Mouse (Mus musculus): Measurements from ENCODE around the gene Gm14443. TPM values are rescaled to one million over a fixed set of nuclear protein-coding genes. Genes with fewer than 3 reads are reported as not detected.

Gm14443 gene
- 3.1 TPM for polyA plus RNA-seq (2014; fragmentation: Illumina TruSeq; extraction: RNeasy Lipid Tissue Mini Kit (QIAGEN cat#74804))

DNA sequence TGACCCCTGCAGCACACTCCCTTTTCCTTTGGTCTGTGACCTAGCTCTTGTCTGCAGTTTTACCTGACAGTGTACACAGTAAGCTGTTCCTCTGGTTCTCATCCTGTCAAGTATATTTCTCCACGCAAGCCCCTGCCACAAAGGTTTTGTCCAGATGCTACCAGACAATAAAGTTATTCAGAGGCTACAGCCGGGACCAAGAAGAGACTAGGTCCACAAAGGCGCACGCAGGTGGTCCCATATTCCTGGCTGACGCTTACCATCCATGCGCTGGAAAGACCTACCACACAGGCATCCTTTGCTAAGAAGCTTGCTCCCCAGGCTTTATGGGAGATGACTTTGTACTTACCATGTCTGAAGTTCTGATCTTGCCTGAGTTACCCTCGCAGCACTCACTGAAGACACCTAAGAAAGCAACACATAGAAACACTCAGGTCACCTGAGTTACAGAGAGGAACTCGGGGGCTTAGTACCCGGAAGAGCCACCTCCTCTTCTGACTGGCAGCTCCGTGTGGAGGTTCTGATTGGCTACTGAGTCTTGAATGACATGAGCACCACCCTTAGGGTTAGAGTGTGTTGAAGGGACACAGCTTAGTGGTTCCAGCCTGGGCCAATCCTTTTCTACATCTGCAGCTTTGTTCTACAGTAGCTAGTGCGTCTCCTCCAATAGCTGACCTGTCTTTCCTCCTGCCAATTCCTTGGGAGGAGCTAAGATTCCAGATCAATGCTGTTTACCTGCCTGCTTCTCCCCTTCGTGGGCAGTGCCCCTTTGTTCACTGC lies at the start of gene Gm14443:
TSS of gene Gm14443 (minus strand) at position 471 of the 780 bp plus-strand sequence.

DNA sequence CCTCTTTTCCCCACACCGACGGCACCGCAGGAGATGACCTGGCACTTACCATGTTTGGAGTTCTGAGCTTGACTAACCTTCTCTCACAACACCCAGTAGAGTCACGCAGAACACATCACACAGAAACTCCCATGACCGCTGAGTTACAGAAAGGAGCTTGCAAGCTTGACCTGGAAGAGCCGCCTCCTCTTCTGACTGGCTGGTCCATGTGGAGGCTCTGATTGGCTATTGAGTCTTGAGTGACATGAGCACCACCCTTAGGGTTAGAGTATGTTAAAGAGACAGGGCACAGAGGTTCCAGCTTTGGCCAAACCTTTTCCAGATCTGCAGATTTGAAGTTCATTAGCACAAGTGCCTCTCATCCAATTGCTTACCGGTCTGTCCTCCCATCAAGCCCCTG lies 31.1 kb upstream of the Gm14443 start, which contains the start of gene Gm14391:
TSS of gene Gm14391 (minus strand) at position 186 of the 400 bp plus-strand sequence.

DNA sequence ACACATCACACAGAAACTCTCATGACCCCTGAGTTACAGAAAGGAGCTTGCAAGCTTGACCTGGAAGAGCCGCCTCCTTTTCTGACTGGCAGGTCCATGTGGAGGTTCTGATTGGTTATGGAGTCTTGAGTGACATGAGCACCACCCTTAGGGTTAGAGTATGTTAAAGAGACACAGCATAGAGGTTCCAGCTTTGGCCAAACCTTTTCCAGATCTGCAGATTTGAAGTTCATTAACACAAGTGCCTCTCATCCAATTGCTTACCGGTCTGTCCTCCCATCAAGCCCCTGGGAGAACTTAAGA lies 33.7 kb downstream of the Gm14443 start, which contains the start of gene Gm14399:
TSS of gene Gm14399 (minus strand) at position 20 of the 303 bp plus-strand sequence.

Other genes starting within 250 kb of the Gm14443 start
- 0.97 TPM for gene Gm14444, start 165.6 kb downstream of the Gm14443 start, polyA plus RNA-seq (2014; fragmentation: Illumina TruSeq; extraction: RNeasy Lipid Tissue Mini Kit (QIAGEN cat#74804))
- gene Gm14393, start 108.1 kb downstream of the Gm14443 start, polyA plus RNA-seq (2014; fragmentation: Illumina TruSeq; extraction: RNeasy Lipid Tissue Mini Kit (QIAGEN cat#74804)), result 2.9 TPM
- gene Gm14399, start 33.9 kb downstream of the Gm14443 start, polyA plus RNA-seq (2014; fragmentation: Illumina TruSeq; extraction: RNeasy Lipid Tissue Mini Kit (QIAGEN cat#74804)), result 63.9 TPM
- 47.6 TPM for gene Gm14391, start 31.0 kb upstream of the Gm14443 start, polyA plus RNA-seq (2014; fragmentation: Illumina TruSeq; extraction: RNeasy Lipid Tissue Mini Kit (QIAGEN cat#74804))
- gene Gm14440, start 99.3 kb upstream of the Gm14443 start, polyA plus RNA-seq (2014; fragmentation: Illumina TruSeq; extraction: RNeasy Lipid Tissue Mini Kit (QIAGEN cat#74804)), result 64.1 TPM
- 103 TPM for gene Gm4631, start 162.3 kb upstream of the Gm14443 start, polyA plus RNA-seq (2014; fragmentation: Illumina TruSeq; extraction: RNeasy Lipid Tissue Mini Kit (QIAGEN cat#74804))
- gene Zfp968, start 196.6 kb upstream of the Gm14443 start, polyA plus RNA-seq (2014; fragmentation: Illumina TruSeq; extraction: RNeasy Lipid Tissue Mini Kit (QIAGEN cat#74804)), result 26.0 TPM